Mouse (Mus musculus): ENCODE results near the gene Tex33.

- TF ChIP-seq GABPA (IDR thresholded peaks at IDR 0.05; ENCODE audit: low read depth, low read length) (no peak), RCOR1 (IDR thresholded peaks at IDR 0.05; ENCODE audit: low read depth, low read length) (no peak), MXI1 (IDR thresholded peaks at IDR 0.05; ENCODE audit: low read depth, low read length) (0 out of 2 replicates have a peak, but pooled peaks have one; percentile 28), NELFE (IDR thresholded peaks at IDR 0.05; ENCODE audit: low read depth, low read length) (no peak), CTCF (IDR thresholded peaks at IDR 0.05 in 2 of 3, conservative IDR thresholded peaks at IDR 0.05 in 1 of 3; ENCODE audit: control insufficient read depth in 1 of 3, insufficient read depth in 1 of 3, low read depth in 2 of 3, low read length in 3 of 3, poor library complexity in 1 of 3, severe bottlenecking in 1 of 3) (peak in 1 of 3 experiments; percentile 44; a peak in 2 of 6 replicates), POLR2A (IDR thresholded peaks at IDR 0.05; ENCODE audit: control insufficient read depth in 1 of 2, insufficient read depth in 1 of 2, low read depth in 1 of 2, low read length in 2 of 2, poor library complexity in 1 of 2) (no peak), JUND (IDR thresholded peaks at IDR 0.05; ENCODE audit: low read depth, low read length) (no peak), EP300 (IDR thresholded peaks at IDR 0.05; ENCODE audit: low read depth in 1 of 2, low read length in 2 of 2) (no peak; a peak in 1 of 4 replicates), ZC3H11A (IDR thresholded peaks at IDR 0.05; ENCODE audit: low read depth, low read length) (no peak), POLR2AphosphoS2 (IDR thresholded peaks at IDR 0.05; ENCODE audit: low read length) (no peak), TBP (IDR thresholded peaks at IDR 0.05; ENCODE audit: low read depth, low read length) (no peak), NRF1 (IDR thresholded peaks at IDR 0.05; ENCODE audit: insufficient read depth, low read depth, low read length, poor library complexity, severe bottlenecking) (no peak), ELF1 (IDR thresholded peaks at IDR 0.05; ENCODE audit: low read depth, low read length) (no peak), MYC (IDR thresholded peaks at IDR 0.05; ENCODE audit: low read depth, low read length) (no peak)
Measured at GRCm38 (mm10) chr15:78436380-78437192, 40.9 kb upstream of the Tex33 start.

Data from MEL (cell line).